Mouse (Mus musculus) E14TG2a.4 (cell line): ENCODE results near the gene 1700011L22Rik.

ENCODE experiments used
- CTCF ChIP-seq: conservative IDR thresholded peaks from 2 replicates; pipeline ENCODE4 v1.5.1; 2014; ENCODE audit warnings: low read length
- NANOG ChIP-seq: IDR thresholded peaks from 2 replicates; pipeline ENCODE4 v1.6.1; 2014; ENCODE audit warnings: borderline replicate concordance, low read length, mixed read lengths

- TF ChIP-seq CTCF (no peak), NANOG (no peak)
Observed at GRCm38 (mm10) chr8:79243422-79243821, 4.9 kb downstream of the 1700011L22Rik start.
